Mouse (Mus musculus) CH12.LX (cell line): ENCODE results near the gene Golph3.

Experiments
- CHD2 ChIP-seq: IDR thresholded peaks from 2 replicates; pipeline ENCODE4 v1.6.1; 2011; ENCODE audit warnings: low read length, improper control_type of control experiment
- CTCF ChIP-seq, 2 experiments: IDR thresholded peaks in 1 of 2; conservative IDR thresholded peaks in 1 of 2; 2 replicates each; pipeline ENCODE4 v1.5.1; 2011 to 2012; ENCODE audit warnings: low read depth in 2 of 2, low read length in 2 of 2, improper control_type of control experiment in 1 of 2, inconsistent platforms in 1 of 2, mild to moderate bottlenecking in 1 of 2, moderate library complexity in 1 of 2
- ELF1 ChIP-seq: IDR thresholded peaks from 2 replicates; pipeline ENCODE4 v1.6.1; 2014; ENCODE audit warnings: low read depth, mild to moderate bottlenecking, inconsistent platforms, low read length, improper control_type of control experiment
- EP300 ChIP-seq: IDR thresholded peaks from 2 replicates; pipeline ENCODE4 v1.6.1; 2011; ENCODE audit warnings: low read length, improper control_type of control experiment
- HCFC1 ChIP-seq: IDR thresholded peaks from 2 replicates; pipeline ENCODE4 v1.6.1; 2012; ENCODE audit warnings: low read depth, mild to moderate bottlenecking, inconsistent platforms, low read length, improper control_type of control experiment
- MAFK ChIP-seq: IDR thresholded peaks from 2 replicates; pipeline ENCODE4 v1.6.1; 2011; ENCODE audit warnings: low read length, improper control_type of control experiment; ENCODE audit not compliant: insufficient replicate concordance
- MXI1 ChIP-seq: IDR thresholded peaks from 2 replicates; pipeline ENCODE4 v1.6.1; 2011; ENCODE audit warnings: mild to moderate bottlenecking, low read depth, low read length, improper control_type of control experiment
- POLR2A ChIP-seq: IDR thresholded peaks from 2 replicates; pipeline ENCODE4 v1.6.1; 2011; ENCODE audit warnings: low read depth, mild to moderate bottlenecking, improper control_type of control experiment, low read length
- TCF12 ChIP-seq: IDR thresholded peaks from 2 replicates; pipeline ENCODE4 v1.6.1; 2014; ENCODE audit warnings: low read depth, mild to moderate bottlenecking, inconsistent platforms, low read length, improper control_type of control experiment
- ZKSCAN1 ChIP-seq: IDR thresholded peaks from 2 replicates; pipeline ENCODE4 v1.6.1; 2012; ENCODE audit warnings: low read depth, inconsistent platforms, low read length, improper control_type of control experiment, borderline replicate concordance

- TF ChIP-seq CHD2 = no peak
- no peak for TF ChIP-seq TCF12
- no peak for TF ChIP-seq CTCF (conservative IDR thresholded peaks at IDR 0.05 in 1 of 2, IDR thresholded peaks at IDR 0.05 in 1 of 2; ENCODE audit: low read depth in 2 of 2, low read length in 2 of 2)
- TF ChIP-seq MAFK = no peak
- no peak for TF ChIP-seq HCFC1
- no peak for TF ChIP-seq MXI1
- TF ChIP-seq ZKSCAN1 = no peak
- no peak for TF ChIP-seq ELF1
- TF ChIP-seq POLR2A = no peak
- no peak for TF ChIP-seq EP300
Measured at GRCm38 (mm10) chr15:12351470-12351869, 30.2 kb downstream of the Golph3 start.
